Mouse (Mus musculus): ENCODE results near the gene Gm45194.

Gene Gm45194

DNA sequence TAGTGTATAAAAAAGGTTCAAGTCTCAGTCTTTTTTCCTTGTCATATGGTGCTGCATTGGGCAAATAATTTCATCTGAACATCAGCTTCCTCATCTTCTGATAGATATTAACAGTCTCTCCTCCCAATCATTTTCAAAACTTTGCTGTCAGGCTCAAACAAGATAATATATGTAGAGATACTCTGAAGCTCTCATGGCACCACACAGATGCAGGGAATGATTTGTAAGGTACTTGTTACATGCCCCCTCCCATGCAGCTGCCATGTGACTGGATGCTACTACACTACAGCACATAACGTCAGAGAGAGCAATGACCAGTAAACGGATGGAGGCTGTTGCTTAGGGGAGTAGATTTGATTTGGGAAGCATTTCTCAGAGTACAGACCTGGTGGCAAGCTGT, at the start of gene Gm45194:
Gm45194 (plus strand) TSS at position 301 of the 400 bp plus-strand sequence.
- DNase-seq (ENCODE audit: low spot score), result no peak

DNA sequence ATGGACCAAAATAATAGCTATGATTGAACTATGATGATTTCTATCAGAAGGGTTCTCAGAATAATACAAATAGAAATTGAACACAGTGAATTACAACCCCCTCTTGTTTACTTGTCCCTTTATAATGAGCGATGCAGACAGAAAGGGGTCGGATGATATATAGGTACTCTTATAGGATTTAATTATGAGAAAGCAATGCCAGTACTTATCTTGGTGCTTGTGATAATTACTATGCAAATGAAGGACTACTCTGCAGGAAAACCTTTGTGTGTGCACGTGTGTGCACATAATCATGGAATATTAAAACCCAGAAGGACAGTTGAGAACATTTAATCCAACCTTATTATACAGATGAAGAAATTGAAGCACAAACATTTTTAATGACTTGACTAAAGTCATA, 35.3 kb upstream of the Gm45194 start:
- DNase-seq (ENCODE audit: low spot score), result no peak

DNA sequence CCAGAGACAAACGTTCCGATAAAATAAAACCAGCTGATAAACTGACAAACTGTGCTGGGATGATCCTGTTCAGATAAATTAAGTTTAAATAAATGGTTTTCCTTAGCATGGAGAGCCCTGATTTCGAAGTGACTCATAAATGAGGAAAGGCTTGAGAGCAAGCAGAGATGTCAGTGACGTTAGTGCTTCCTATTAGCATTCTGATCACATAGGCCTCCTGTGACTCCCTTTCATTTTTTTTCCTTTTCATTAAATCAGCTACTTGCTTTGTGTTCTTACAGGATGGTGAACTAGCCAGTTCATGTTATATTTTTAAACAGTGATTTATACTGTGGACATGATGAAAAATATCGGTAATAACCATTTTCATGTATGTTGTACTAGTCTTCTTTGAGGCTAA, 9.9 kb upstream of the Gm45194 start:
- DNase-seq (ENCODE audit: low spot score), result no peak

DNA sequence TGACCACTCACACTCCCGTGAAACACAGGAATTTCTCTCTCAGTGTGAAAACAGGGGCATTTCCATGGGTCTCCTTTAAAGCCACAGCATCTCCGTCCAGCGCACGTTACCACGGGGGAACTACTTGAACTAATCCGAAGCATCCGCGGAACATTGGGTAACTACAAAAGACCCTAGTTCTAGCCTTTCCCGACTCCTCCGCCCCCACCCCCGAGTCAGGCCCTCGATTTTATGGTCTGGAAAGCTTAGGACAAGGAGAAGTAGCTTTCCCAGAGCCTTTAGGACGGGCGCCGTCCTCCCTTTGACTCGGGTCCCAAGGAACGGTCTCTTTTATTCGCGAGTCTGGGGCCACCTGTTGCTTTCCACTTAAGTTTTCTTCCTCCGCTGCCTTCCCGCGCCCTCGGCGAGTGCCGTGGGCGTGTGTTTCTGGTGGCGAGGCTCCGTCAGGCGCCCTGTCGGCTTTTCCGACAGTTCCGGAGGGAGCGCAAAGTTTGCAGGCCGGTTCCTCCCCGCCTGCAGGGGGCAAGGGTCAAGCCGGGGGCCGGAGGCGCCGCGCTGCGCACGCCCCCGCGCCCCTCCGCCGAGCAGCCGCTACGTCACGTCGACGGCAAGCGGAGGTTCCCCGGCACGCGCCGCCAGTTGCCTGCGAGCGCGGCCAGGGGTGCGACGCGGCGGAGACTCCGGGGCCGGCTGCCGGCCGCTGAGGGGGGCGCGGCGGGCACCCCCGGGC, 3.3 kb downstream of the Gm45194 start:
- DNase-seq (ENCODE audit: low spot score), result peak; percentile 34

DNA sequence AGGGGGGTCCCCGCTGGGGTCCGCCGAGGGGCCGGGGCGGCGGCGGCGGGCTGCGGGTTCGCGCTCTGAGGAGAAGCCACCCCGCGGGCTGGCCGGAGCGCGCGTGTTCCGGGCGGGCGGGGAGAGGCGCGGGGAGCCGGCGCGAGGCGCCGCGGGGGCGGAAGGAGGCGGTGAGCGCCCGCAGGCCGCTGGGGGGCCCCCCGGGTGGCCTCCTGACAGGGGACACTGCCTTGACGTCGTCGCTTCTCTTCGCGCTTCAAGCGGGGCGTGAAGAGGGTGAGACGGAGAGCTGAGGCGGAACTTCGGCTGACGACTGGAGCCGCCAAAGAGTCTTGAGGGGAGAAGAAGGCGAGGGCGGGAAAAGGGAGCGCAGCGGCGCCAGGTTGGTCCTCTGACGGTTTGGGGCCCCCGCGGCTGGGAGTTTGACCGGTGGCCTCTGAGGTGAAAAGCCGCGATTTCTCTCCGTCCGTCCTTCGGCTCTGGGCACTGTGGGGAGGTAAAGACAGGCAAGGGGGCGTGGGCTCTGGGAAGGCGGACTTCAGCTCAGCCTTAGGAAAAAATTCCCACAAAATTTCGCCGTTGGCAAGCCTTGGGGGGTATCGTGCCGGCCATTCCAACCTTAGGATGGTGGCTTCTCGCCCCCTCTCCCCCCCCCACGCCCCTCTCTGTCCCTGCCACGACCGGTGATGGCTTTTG, 4.0 kb downstream of the Gm45194 start:
- DNase-seq (ENCODE audit: low spot score), result peak; percentile 38

- no peak for DNase-seq (ENCODE audit: low spot score)
Observed at GRCm38 (mm10) chrX:111917422-111917821, 26.2 kb downstream of the Gm45194 start.

DNA sequence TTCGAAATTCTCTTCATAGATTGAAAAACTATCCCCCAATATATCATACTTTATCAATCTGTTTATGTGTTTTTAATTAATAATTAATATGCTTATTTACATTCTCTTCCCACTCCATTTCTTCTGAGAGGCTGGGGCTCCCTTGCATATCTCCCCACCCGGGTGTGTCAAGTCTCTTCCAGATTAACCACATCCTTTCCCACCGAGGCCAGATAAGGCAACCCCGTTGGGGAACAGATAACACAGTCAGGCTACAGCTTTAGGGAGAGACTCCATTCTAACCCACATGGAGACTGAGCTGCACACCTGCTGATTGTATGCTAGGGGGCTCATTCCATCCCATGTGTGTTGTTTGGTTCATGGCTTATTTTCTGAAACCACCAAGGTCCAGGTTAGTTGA, 69.7 kb downstream of the Gm45194 start:
- DNase-seq (ENCODE audit: low spot score), result no peak

GRCm38 (mm10) chrX:111999661-112000060, 108.5 kb downstream of the Gm45194 start:
- no peak for DNase-seq (ENCODE audit: low spot score)

DNA sequence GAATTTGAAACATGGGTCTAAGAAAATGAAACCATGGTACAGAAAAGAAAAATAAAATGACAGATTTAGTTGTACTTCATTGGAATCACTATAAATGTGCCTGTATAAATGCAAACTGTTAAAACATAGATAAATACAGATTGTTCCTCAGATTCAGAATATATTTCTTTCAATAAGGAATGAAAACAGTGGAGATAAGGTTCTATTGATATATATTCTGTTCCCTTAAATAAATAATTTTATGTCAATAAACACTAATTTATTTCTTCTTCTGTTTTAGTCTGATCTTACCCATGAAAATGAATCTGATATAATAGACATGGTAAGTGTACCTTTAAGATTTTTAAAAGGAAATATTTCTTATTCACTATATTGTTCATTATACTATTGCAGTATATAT, 119.5 kb downstream of the Gm45194 start, which contains the start of gene Tex16:
Tex16 (plus strand) TSS at position 301 of the 400 bp plus-strand sequence.
- no peak for DNase-seq (ENCODE audit: low spot score)

GRCm38 (mm10) chrX:112238749-112239148, 347.6 kb downstream of the Gm45194 start, which contains the start of gene 4933403O08Rik:
Gene 4933403O08Rik (plus strand): TSS chrX:112239049.
- DNase-seq (ENCODE audit: low spot score), result no peak

DNA sequence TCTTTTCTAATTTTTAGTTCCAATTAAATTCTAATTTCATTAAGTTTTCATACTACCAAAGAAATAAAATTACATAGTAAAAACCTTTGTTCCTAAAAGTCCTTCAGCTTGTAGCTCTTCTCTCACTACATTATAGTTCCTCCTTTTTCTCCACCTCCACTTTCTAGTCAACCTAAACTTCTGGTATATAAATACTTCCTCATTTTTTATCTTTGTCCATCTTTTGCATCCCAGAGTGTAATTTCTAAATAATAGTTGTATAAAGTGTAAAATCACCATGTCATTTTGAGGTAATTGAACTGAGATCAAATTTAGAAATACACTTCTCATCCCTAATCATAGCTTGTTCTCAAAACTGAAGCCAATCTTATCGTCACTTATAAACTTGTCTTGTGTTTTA, 351.7 kb downstream of the Gm45194 start:
- no peak for DNase-seq (ENCODE audit: low spot score)

DNA sequence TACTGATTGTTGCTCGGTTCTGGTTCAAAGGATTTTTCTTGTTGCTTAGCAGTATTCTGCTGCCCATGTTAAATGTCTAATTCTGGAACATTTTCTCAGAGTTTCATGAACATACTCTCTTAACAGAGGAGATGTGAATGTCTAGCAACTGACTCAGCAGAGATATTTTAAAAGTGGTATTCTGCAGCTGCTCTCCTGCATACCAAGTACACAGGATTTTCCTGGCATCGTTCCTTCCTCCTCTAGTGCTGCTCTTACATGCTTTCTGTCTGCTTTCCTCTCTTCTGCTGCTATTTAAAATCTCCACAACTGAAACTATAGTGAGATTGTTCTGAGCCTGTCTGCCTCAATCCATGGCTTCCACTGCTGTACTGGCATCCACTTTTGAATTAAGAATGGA, 364.3 kb downstream of the Gm45194 start:
- DNase-seq (ENCODE audit: low spot score), result no peak

DNA sequence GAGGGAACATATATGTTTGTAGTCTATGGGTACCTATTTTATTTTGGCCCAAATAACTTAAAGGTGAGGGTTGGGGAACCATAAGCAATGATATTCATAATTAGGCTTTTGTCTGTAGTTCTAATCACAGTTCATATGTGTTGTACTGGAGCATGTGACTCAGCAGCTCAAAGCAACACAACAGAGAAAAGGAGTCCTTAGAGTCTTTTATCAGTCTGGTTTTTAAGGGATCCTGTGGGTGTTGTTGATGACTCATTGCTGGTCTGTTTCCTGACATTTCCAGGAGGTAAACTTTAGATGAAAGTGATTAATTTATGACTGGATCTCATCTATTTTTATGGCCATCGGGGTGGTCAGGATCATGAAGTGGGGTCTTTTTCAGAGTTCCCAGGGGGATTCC, 382.4 kb downstream of the Gm45194 start:
- no peak for DNase-seq (ENCODE audit: low spot score)
